Mouse (Mus musculus) hindbrain, embryonic 14.5 days (tissue): ENCODE results near the gene Ntm. TPM values are rescaled to one million over a fixed set of nuclear protein-coding genes. Genes with fewer than 3 reads are reported as not detected.

Experiments
- ATAC-seq: fragments of 200-750 bp; cut with Nextera tagmentation; 2 replicates; pipeline ENCODE4 v1.8.0; 2017; ENCODE audit warnings: moderate number of reproducible peaks, mild to moderate bottlenecking, moderate TSS enrichment, moderate library complexity; ENCODE audit not compliant: low FRiP score
- DNase-seq: peaks from one replicate; pipeline ENCODE4 v3.0.0-alpha.2; 2015; ENCODE audit warnings: low spot score
- H3K27ac ChIP-seq: fragments of 300-500 bp; sonication (generic); 2 replicates; pipeline ENCODE4 v1.5.1; 2014; ENCODE audit warnings: mild to moderate bottlenecking, moderate library complexity
- H3K27me3 ChIP-seq: fragments of 300-500 bp; sonication (generic); 2 replicates; pipeline ENCODE4 v1.6.1; 2014; ENCODE audit warnings: mild to moderate bottlenecking, low read length, mixed read lengths; ENCODE audit not compliant: control insufficient read depth, insufficient read depth
- H3K36me3 ChIP-seq: fragments of 300-500 bp; sonication (generic); replicated peaks from 2 replicates; pipeline ENCODE4 v1.6.1; 2014; ENCODE audit not compliant: control insufficient read depth, insufficient read depth
- H3K4me1 ChIP-seq: fragments of 300-500 bp; sonication (generic); replicated peaks from 2 replicates; pipeline ENCODE4 v1.6.1; 2014; ENCODE audit warnings: antibody characterized with exemption, low read length, mixed read lengths; ENCODE audit not compliant: control insufficient read depth, insufficient read depth
- H3K4me2 ChIP-seq: fragments of 300-500 bp; sonication (generic); replicated peaks from 2 replicates; pipeline ENCODE4 v1.6.1; 2014; ENCODE audit warnings: mild to moderate bottlenecking, moderate library complexity
- H3K4me3 ChIP-seq: fragments of 300-500 bp; sonication (generic); replicated peaks from 2 replicates; pipeline ENCODE4 v1.5.1; 2014; ENCODE audit warnings: mild to moderate bottlenecking, low read length
- H3K9ac ChIP-seq: fragments of 300-500 bp; sonication (generic); 2 replicates; pipeline ENCODE4 v1.6.1; 2014
- H3K9me3 ChIP-seq: fragments of 300-500 bp; sonication (generic); 2 replicates; pipeline ENCODE4 v1.6.1; 2016; ENCODE audit warnings: low read length; ENCODE audit not compliant: control insufficient read depth
- WGBS: fragments of 180-500 bp; shearing (Covaris S2); extraction: QIAGEN DNeasy Blood & Tissue Kit; methylation state at CpG from one replicate; pipeline ENCODE4 v1.1.7; 2014; 5-methylcytosine and 5-hydroxymethylcytosine counted together
- polyA plus RNA-seq: library from polyadenylated mRNA; unstranded; fragments of >200 nt; fragmentation: Nextera tagmentation; extraction: Ambion mirVana; gene quantifications from 2 replicates; pipeline ENCODE4 v1.2.1, GENCODE M21; 2014

Ntm gene
- polyA plus RNA-seq, 1 experiment from 2014 or later, result 196 TPM

DNA sequence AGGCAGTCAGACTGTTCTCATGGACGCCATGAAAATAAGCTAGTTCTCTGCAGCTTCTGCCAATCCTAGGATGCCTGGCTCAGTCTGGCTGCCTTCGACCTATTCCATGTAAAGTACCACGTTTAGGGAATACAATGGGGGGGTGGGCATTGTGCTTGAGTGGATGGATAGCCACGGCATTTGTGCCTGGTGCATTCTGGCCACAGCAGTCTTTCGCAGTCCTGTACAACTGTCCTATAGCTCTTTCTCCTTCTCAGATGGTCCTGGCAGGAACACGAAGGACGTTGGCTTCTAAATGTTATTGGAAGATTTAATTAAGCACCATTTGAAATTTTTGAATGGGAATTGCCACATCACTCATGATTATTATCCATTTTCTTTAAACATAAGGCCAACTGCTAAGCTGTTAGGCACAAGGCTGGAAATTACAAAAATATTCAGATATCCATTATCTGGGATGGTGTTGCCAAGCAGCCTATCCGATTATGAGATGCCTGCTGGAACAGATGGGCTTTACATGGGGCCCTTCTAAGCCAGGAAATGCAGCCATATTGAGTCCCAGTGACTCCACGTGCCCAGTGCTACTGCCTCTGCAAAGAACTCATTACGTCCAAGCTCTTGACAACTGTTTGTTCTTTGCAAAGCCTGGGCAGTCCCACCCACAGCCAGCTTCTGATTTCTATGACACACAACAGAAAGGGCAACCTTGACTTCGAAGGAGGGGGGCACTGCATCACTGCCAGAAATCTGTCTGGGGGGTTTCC, 190.1 kb downstream of the Ntm start:
- 0 out of 2 replicates have a peak overlapping the region, but pooled peaks have one; percentile 23 for H3K27ac ChIP-seq

DNA sequence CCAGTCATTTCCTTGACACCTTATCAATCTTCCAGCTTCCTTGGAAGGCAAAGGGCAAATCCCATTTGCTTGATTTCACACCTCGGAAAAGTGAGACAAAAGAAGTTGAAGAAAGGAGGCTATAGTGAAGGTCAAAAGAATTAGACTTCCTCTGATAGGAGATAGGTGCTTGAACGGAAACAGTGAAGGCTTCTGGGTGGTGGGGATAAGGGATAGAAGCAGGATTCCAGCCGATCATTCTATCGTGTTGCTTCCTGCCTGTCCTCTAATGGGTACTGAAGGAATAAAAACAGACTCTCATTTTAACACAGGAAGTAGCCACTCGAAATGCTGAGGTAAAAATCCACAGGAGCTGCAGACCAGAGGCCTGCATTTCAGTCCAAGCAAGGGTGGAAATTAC, 191.1 kb downstream of the Ntm start:
- H3K4me1 ChIP-seq, result peaks cover 25% of the 10 kb centered on the region
- no peak for DNase-seq
- no peak overlapping the region for H3K4me2 ChIP-seq
- no peak overlapping the region for H3K9ac ChIP-seq
- 0 out of 2 replicates have a peak overlapping the region, but pooled peaks have one; percentile 72 for H3K27ac ChIP-seq
- WGBS, result 36% methylated on average over 5 of the region's 5 CpGs
- no peak overlapping the region for H3K4me3 ChIP-seq
- no peaks in the 10 kb centered on the region for H3K27me3 ChIP-seq
- H3K36me3 ChIP-seq, result no peaks in the 10 kb centered on the region
- no peak for ATAC-seq
- no peaks in the 10 kb centered on the region for H3K9me3 ChIP-seq

More for the DNA sequence above, 190.1 kb downstream of the Ntm start:
- no peaks in the 10 kb centered on the region for H3K9me3 ChIP-seq
- peak; percentile 53; the same call in 1 of the 2 replicates for ATAC-seq
- no peaks in the 10 kb centered on the region for H3K27me3 ChIP-seq
- WGBS, result 53% methylated on average over 11 of the region's 11 CpGs
- no peak overlapping the region for H3K4me2 ChIP-seq
- no peak overlapping the region for H3K4me3 ChIP-seq
- no peak overlapping the region for H3K9ac ChIP-seq
- H3K36me3 ChIP-seq, result no peaks in the 10 kb centered on the region
- DNase-seq, result no peak
- H3K4me1 ChIP-seq, result peaks cover 22% of the 10 kb centered on the region

GRCm38 (mm10) chr9:29771071-29771785, 191.7 kb downstream of the Ntm start:
- 53% methylated on average over 23 of the region's 23 CpGs for WGBS
- no peak for ATAC-seq
- DNase-seq, result no peak
- no peaks in the 10 kb centered on the region for H3K9me3 ChIP-seq
- H3K27ac ChIP-seq, result peak overlapping the region; percentile 72
- H3K4me3 ChIP-seq, result no peak overlapping the region
- no peak overlapping the region for H3K9ac ChIP-seq
- peaks cover 31% of the 10 kb centered on the region for H3K4me1 ChIP-seq
- H3K36me3 ChIP-seq, result no peaks in the 10 kb centered on the region
- no peaks in the 10 kb centered on the region for H3K27me3 ChIP-seq
- no peak overlapping the region for H3K4me2 ChIP-seq

DNA sequence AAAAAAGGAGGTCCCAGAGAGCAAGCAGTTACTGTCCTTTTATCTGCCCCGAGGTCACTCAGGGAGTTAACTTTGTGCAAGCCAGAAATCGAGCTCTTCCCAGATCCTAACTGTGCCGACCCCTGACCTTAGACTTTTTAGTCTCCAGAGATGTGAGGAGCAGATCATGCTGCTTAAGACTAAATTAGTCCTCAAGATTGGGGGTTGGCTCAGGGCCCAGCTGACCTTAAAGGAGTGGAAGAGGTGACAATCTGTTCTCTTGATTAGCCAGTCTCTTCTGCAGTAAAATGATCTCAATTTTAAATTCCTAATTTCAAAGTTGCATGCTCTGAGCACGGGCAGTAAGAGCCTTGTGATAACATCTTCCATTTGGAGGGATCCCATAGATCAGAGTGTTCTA, 193.6 kb downstream of the Ntm start:
- no peak for DNase-seq
- no peak overlapping the region for H3K9ac ChIP-seq
- H3K4me1 ChIP-seq, result peaks cover 34% of the 10 kb centered on the region

DNA sequence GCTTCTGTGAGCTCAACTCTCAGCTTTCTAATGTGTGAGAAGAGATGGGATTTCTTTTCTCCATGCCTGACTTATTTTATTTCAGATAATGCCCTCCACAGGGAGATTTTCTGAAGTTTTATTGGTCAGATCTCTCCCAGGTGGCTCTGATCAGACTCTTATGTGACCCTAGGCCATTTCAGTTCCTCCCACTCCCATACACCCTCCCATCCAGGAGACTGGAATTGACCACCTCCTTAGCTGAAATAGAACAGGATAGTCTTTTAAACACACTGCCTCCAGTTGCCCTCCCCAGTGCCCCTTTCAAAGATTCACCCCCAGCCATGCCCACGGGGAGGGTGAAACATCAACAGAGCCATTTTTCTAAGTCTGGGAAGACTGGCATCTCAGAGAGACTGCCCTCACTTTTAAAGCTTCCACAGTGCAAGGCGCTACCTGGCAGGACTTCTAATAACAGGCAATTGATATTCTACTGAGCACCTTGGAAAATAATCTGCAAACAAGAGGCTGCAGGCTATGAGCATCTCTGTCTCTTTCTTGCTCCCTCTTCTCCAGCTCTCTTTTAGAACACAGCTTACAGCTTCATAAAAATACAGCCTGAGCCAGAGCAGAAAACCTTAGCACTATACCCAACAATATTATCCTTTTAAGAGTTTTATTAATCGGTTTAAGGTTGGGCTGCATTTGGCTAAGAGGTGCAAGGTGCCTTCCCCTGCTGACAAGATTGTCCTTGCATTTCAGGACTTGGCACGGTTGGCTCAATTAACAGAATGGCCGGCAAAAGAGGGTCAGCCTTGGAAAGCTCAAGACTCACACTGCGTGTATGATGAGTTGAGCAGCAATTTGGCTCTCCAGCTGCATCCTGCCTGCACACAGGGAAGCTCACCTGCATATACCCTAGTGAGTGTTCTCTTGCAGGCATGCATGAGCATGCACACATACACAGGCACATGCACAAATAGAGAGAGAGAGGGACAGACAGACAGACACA, 196.7 kb downstream of the Ntm start:
- DNase-seq (no peak), ATAC-seq (no peak)
- WGBS, result 66% methylated on average over 6 of the region's 6 CpGs
- H3K4me2 ChIP-seq, result no peak overlapping the region
- no peaks in the 10 kb centered on the region for H3K36me3 ChIP-seq
- 0 out of 2 replicates have a peak overlapping the region, but pooled peaks have one; percentile 5 for H3K9ac ChIP-seq
- no peak overlapping the region for H3K4me3 ChIP-seq
- peaks cover 17% of the 10 kb centered on the region for H3K4me1 ChIP-seq
- H3K27ac ChIP-seq, result peak overlapping the region; percentile 63
- no peaks in the 10 kb centered on the region for H3K27me3 ChIP-seq
- H3K9me3 ChIP-seq, result no peaks in the 10 kb centered on the region

More for the DNA sequence above, 193.6 kb downstream of the Ntm start:
- Histone ChIP-seq H3K27me3 (no peaks in the 10 kb centered on the region), H3K9me3 (no peaks in the 10 kb centered on the region), H3K27ac (no peak overlapping the region), H3K36me3 (no peaks in the 10 kb centered on the region), H3K4me3 (no peak overlapping the region), H3K4me2 (no peak overlapping the region)
- WGBS, result 54% methylated on average over 4 of the region's 4 CpGs
- no peak for ATAC-seq

DNA sequence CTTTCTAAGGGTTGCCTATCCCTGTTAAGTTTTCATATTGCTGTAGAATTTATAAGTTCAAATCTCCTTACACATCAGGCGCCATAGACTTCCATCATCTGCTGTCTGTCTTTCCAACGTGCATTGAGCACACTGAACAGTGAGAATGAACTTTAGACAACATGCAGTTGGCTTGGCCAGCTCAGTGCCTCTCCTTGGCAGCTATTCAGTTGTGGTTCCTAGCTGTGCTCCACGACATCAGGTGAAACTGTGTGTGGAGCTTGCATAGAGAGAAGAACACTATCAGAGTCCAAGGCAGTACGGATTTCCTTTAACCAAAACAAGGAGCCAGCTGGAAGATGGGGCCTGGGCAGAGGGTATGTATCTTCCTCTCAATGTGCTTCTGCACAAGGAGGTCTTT, 199.6 kb downstream of the Ntm start:
- ATAC-seq (no peak), DNase-seq (no peak)
- Histone ChIP-seq H3K4me1 (peaks cover 12% of the 10 kb centered on the region), H3K27ac (no peak overlapping the region), H3K9me3 (no peaks in the 10 kb centered on the region), H3K36me3 (no peaks in the 10 kb centered on the region), H3K27me3 (no peaks in the 10 kb centered on the region), H3K4me2 (no peak overlapping the region), H3K9ac (no peak overlapping the region), H3K4me3 (no peak overlapping the region)
- WGBS, result 93% methylated on average over 4 of the region's 4 CpGs

DNA sequence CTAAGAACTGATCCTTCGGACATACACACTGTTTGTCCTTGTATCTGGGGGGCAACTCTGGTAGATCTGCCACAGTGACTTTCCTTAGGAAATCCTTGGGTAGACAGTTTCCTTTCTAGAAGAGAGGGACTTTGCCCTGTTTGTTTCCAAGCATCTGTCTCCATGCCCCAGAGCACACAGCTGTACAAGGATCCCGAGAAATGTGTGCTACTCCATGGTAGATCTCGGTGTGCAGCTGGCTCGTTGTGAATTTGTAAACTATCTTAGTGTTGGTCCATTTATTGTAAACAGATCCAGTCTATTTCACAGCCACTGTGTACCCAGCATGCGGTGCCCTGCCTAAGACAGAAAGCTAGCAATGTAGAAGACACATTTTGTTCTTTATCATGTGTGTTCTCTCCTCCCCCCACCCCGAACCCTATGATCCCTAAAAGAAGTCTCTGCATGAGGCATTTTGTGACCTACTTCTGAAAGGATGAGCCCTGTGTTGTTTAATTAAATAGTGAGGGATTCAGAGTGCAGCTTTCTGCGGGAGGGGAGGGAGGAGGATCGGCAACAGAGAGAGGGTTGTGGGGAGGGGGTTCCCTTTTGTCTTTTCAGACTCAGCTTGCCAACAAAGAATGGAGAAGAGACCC, 200.9 kb downstream of the Ntm start:
- no peak for DNase-seq
- no peak overlapping the region for H3K4me3 ChIP-seq
- no peaks in the 10 kb centered on the region for H3K36me3 ChIP-seq
- H3K27ac ChIP-seq, result 0 out of 2 replicates have a peak overlapping the region, but pooled peaks have one; percentile 26
- 20% methylated on average over 8 of the region's 8 CpGs for WGBS
- no peaks in the 10 kb centered on the region for H3K27me3 ChIP-seq
- peaks cover 11% of the 10 kb centered on the region for H3K4me1 ChIP-seq
- H3K4me2 ChIP-seq, result no peak overlapping the region
- peak; percentile 60 for ATAC-seq
- no peaks in the 10 kb centered on the region for H3K9me3 ChIP-seq
- no peak overlapping the region for H3K9ac ChIP-seq

DNA sequence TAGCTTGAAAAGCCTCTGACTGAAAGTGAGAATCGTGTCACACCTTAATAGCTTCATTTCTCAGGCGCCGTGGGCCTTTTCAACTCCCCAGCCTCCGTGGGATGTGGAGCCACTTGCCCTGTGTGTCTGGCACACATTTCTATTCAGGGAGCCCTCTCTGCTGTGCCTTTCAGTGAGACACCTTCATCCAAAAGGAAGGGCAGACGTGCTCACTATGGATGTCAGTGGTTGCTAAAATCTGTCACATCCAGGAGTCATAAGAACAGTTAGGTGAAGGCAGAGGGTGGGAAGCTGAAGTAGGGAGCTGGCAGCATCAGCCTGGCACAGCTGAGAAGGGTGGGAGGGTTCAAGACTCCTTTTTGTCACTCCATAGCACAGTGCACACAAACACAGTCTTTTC, 201.4 kb downstream of the Ntm start:
- 74% methylated on average over 5 of the region's 5 CpGs for WGBS
- Histone ChIP-seq H3K4me3 (no peak overlapping the region), H3K4me1 (peaks cover 6% of the 10 kb centered on the region), H3K9ac (no peak overlapping the region), H3K4me2 (no peak overlapping the region), H3K27ac (no peak overlapping the region), H3K27me3 (no peaks in the 10 kb centered on the region), H3K36me3 (no peaks in the 10 kb centered on the region), H3K9me3 (no peaks in the 10 kb centered on the region)
- ATAC-seq (no peak), DNase-seq (no peak)
